Comparison of ENCODE assay signal across 8 mouse cellular contexts in genomic region chr11:115490441-115491355, GRCm38 (mm10). TPM values are rescaled to one million over a fixed set of nuclear protein-coding genes. Genes with fewer than 3 reads are reported as not detected.
DNase-seq lines count a peak whose midpoint lies in the region; ATAC-seq and TF ChIP-seq lines count a peak whose summit lies in the region.

No protein-coding gene starts in this region.

- no peak for DNase-seq in heart, postnatal 14 days
- DNase-seq in limb, embryonic 14.5 days (ENCODE audit: low spot score): no peak
- no peak for DNase-seq in embryo, embryonic 10 days (ENCODE audit: low spot score)
- no peak for DNase-seq in layer of hippocampus, postnatal 36 days
- DNase-seq in left cerebral cortex, adult 9 months (ENCODE audit: low spot score in 2 of 2): no peak

- H3K4me2 ChIP-seq in heart, embryonic 12.5 days: peak overlapping the region; percentile 89
- H3K4me2 ChIP-seq in limb, embryonic 14.5 days (replicated peaks; ENCODE audit: low read depth, low read length, severe bottlenecking): peak overlapping the region; percentile 58

- 21% methylated on average over 25 of the region's 25 CpGs for WGBS in heart, embryonic 12.5 days
- 26% methylated on average over 25 of the region's 25 CpGs for WGBS in limb, embryonic 14.5 days

- peak overlapping the region; percentile 70 for H3K4me3 ChIP-seq in heart, embryonic 12.5 days
- peak overlapping the region; percentile 76 for H3K4me3 ChIP-seq in ES-Bruce4 (ENCODE audit: low read depth, low read length)
- H3K4me3 ChIP-seq in erythroblast, embryonic 14.5 days (replicated peaks): peak overlapping the region; percentile 87
- H3K4me3 ChIP-seq in limb, embryonic 14.5 days (replicated peaks; ENCODE audit: low read length): peak overlapping the region; percentile 68

- no peak for TF ChIP-seq EP300 in ES-Bruce4 (IDR thresholded peaks at IDR 0.05; ENCODE audit: insufficient read depth, low read depth, low read length)

- TF ChIP-seq CTCF in ES-Bruce4 (IDR thresholded peaks at IDR 0.05; ENCODE audit: low read depth, low read length): no peak

- H3K27me3 ChIP-seq in heart, embryonic 12.5 days (replicated peaks): no peaks in the 10 kb centered on the region
- no peaks in the 10 kb centered on the region for H3K27me3 ChIP-seq in ES-Bruce4 (ENCODE audit: control insufficient read depth, insufficient read depth, low read length, poor library complexity, severe bottlenecking)
- H3K27me3 ChIP-seq in erythroblast, embryonic 14.5 days (ENCODE audit: control insufficient read depth): no peaks in the 10 kb centered on the region
- no peaks in the 10 kb centered on the region for H3K27me3 ChIP-seq in limb, embryonic 14.5 days (ENCODE audit: control insufficient read depth, insufficient read depth, low read length)

- no peak for TF ChIP-seq POLR2A in ES-Bruce4 (IDR thresholded peaks at IDR 0.05; ENCODE audit: insufficient read depth, low read length)
- no peak for TF ChIP-seq POLR2A in limb, embryonic 14.5 days (IDR thresholded peaks at IDR 0.05; ENCODE audit: borderline replicate concordance, extremely low read depth, insufficient read depth, insufficient read length)

- H3K4me1 ChIP-seq in heart, embryonic 12.5 days (replicated peaks): peaks cover 11% of the 10 kb centered on the region
- H3K4me1 ChIP-seq in ES-Bruce4 (ENCODE audit: control insufficient read depth, insufficient read depth, low read length): no peaks in the 10 kb centered on the region
- peaks cover 39% of the 10 kb centered on the region for H3K4me1 ChIP-seq in erythroblast, embryonic 14.5 days (ENCODE audit: control insufficient read depth)
- 0 out of 2 replicates have a peak, but pooled peaks cover 5% of the 10 kb centered on the region for H3K4me1 ChIP-seq in limb, embryonic 14.5 days (ENCODE audit: control insufficient read depth, insufficient read depth, low read length)

- peak overlapping the region; percentile 73 for H3K9ac ChIP-seq in heart, embryonic 12.5 days
- peak overlapping the region; percentile 73 for H3K9ac ChIP-seq in ES-Bruce4 (ENCODE audit: low read depth, poor library complexity, severe bottlenecking)
- peak overlapping the region; percentile 66 for H3K9ac ChIP-seq in limb, embryonic 14.5 days (ENCODE audit: low read depth, low read length, severe bottlenecking)

- no peaks in the 10 kb centered on the region for H3K9me3 ChIP-seq in heart, embryonic 12.5 days (replicated peaks)
- H3K9me3 ChIP-seq in ES-Bruce4 (replicated peaks; ENCODE audit: control insufficient read depth, insufficient read depth, low read length, poor library complexity, severe bottlenecking): no peaks in the 10 kb centered on the region
- no peaks in the 10 kb centered on the region for H3K9me3 ChIP-seq in erythroblast, embryonic 14.5 days (ENCODE audit: control insufficient read depth, low read length)
- H3K9me3 ChIP-seq in limb, embryonic 14.5 days (ENCODE audit: control insufficient read depth, low read length): no peaks in the 10 kb centered on the region

- H3K36me3 ChIP-seq in heart, embryonic 12.5 days: peaks cover 19% of the 10 kb centered on the region
- no peaks in the 10 kb centered on the region for H3K36me3 ChIP-seq in ES-Bruce4 (ENCODE audit: control insufficient read depth, insufficient read depth, low read length, poor library complexity, severe bottlenecking)
- H3K36me3 ChIP-seq in erythroblast, embryonic 14.5 days (ENCODE audit: control insufficient read depth): peaks cover 26% of the 10 kb centered on the region
- H3K36me3 ChIP-seq in limb, embryonic 14.5 days (ENCODE audit: control insufficient read depth, insufficient read depth, low read length): peaks cover 16% of the 10 kb centered on the region; the same call in 1 of the 2 replicates

- no peak overlapping the region; the same call in 1 of the 2 replicates for H3K27ac ChIP-seq in heart, embryonic 12.5 days (ENCODE audit: poor library complexity, severe bottlenecking)
- no peak overlapping the region for H3K27ac ChIP-seq in ES-Bruce4 (ENCODE audit: insufficient read depth, low read length)
- H3K27ac ChIP-seq in limb, embryonic 14.5 days (replicated peaks; ENCODE audit: low read depth, low read length): peak overlapping the region; percentile 88

- intact Hi-C loops in heart, postnatal 14 days (cut with DNase I): loop anchor here (5.0 kb wide), 1 partner anchor 332 kb away; the partner anchor contains the start of gene Llgl2

- ATAC-seq in heart, embryonic 12.5 days (ENCODE audit: insufficient number of reproducible peaks, low FRiP score): no peak; the same call in 1 of the 2 replicates
- ATAC-seq in limb, embryonic 14.5 days (ENCODE audit: low FRiP score, low read depth): peak; percentile 42

RNA-seq across cellular contexts. Expression of gene Nt5c, which starts 1.0 kb away (rescaled TPM):
- polyA plus RNA-seq in heart, embryonic 12.5 days (2016; fragmentation: Nextera tagmentation; extraction: Ambion mirVana): 56.2 and 58.2 TPM in 2 replicates
- total RNA-seq in heart, postnatal 14 days (2021): 10 to 100 TPM; 15.2 to 17.3 TPM
- polyA plus RNA-seq in ES-Bruce4 (2011; ENCODE audit: insufficient read depth, insufficient read length, low read depth, missing spikeins): 42.7 and 43.2 TPM in 2 replicates
- polyA plus RNA-seq in erythroblast, embryonic 14.5 days (2012): 4.8 and 6.4 TPM in 2 replicates
- 51.8 and 55.4 TPM in 2 replicates for polyA plus RNA-seq in limb, embryonic 14.5 days (2012; rRNA removed)
- polyA plus RNA-seq in limb, embryonic 14.5 days (2014; fragmentation: Nextera tagmentation; extraction: Ambion mirVana): 70.6 and 76.6 TPM in 2 replicates
- total RNA-seq in layer of hippocampus, postnatal 36 days (2021): 10 to 100 TPM; 62.5 to 67.8 TPM

RNA-seq across cellular contexts. Expression of gene Armc7, which starts 15.2 kb away (rescaled TPM):
- polyA plus RNA-seq in heart, embryonic 12.5 days (2016; fragmentation: Nextera tagmentation; extraction: Ambion mirVana): 5.8 and 6.4 TPM in 2 replicates
- 1 to 10 TPM; 1.3 to 1.7 TPM for total RNA-seq in heart, postnatal 14 days (2021)
- polyA plus RNA-seq in ES-Bruce4 (2011; ENCODE audit: insufficient read depth, insufficient read length, low read depth, missing spikeins): 3.0 and 3.6 TPM in 2 replicates
- 0.73 and 0.87 TPM in 2 replicates for polyA plus RNA-seq in erythroblast, embryonic 14.5 days (2012)
- polyA plus RNA-seq in limb, embryonic 14.5 days (2012; rRNA removed): 7.5 and 9.7 TPM in 2 replicates
- polyA plus RNA-seq in limb, embryonic 14.5 days (2014; fragmentation: Nextera tagmentation; extraction: Ambion mirVana): 8.4 and 8.5 TPM in 2 replicates
- total RNA-seq in layer of hippocampus, postnatal 36 days (2021): 10 to 100 TPM; 10.9 to 11.2 TPM

RNA-seq across cellular contexts. Expression of gene Jpt1, which starts 23.5 kb away (rescaled TPM):
- 413 and 440 TPM in 2 replicates for polyA plus RNA-seq in heart, embryonic 12.5 days (2016; fragmentation: Nextera tagmentation; extraction: Ambion mirVana)
- total RNA-seq in heart, postnatal 14 days (2021): 100 to 1,000 TPM; 159 to 196 TPM
- 163 and 173 TPM in 2 replicates for polyA plus RNA-seq in ES-Bruce4 (2011; ENCODE audit: insufficient read depth, insufficient read length, low read depth, missing spikeins)
- 82.3 and 86.6 TPM in 2 replicates for polyA plus RNA-seq in erythroblast, embryonic 14.5 days (2012)
- 411 and 458 TPM in 2 replicates for polyA plus RNA-seq in limb, embryonic 14.5 days (2012; rRNA removed)
- 541 and 547 TPM in 2 replicates for polyA plus RNA-seq in limb, embryonic 14.5 days (2014; fragmentation: Nextera tagmentation; extraction: Ambion mirVana)
- 100 to 1,000 TPM; 138 to 161 TPM for total RNA-seq in layer of hippocampus, postnatal 36 days (2021)

RNA-seq across cellular contexts. Expression of gene Slc16a5, which starts 28.4 kb away (rescaled TPM):
- polyA plus RNA-seq in heart, embryonic 12.5 days (2016; fragmentation: Nextera tagmentation; extraction: Ambion mirVana): 0.17 TPM in 1 of 2 replicates, not detected in the other
- total RNA-seq in heart, postnatal 14 days (2021): 1 to 10 TPM in 1 of 2 experiments, not detected in 1; 5.1 TPM
- not detected in 2 replicates for polyA plus RNA-seq in ES-Bruce4 (2011; ENCODE audit: insufficient read depth, insufficient read length, low read depth, missing spikeins)
- polyA plus RNA-seq in erythroblast, embryonic 14.5 days (2012): 0.02 TPM in 1 of 2 replicates, not detected in the other
- polyA plus RNA-seq in limb, embryonic 14.5 days (2012; rRNA removed): 0.04 and 0.08 TPM in 2 replicates
- polyA plus RNA-seq in limb, embryonic 14.5 days (2014; fragmentation: Nextera tagmentation; extraction: Ambion mirVana): not detected in 2 replicates
- total RNA-seq in layer of hippocampus, postnatal 36 days (2021): not detected

RNA-seq across cellular contexts. Expression of gene Sumo2, which starts 45.4 kb away (rescaled TPM):
- 673 and 675 TPM in 2 replicates for polyA plus RNA-seq in heart, embryonic 12.5 days (2016; fragmentation: Nextera tagmentation; extraction: Ambion mirVana)
- total RNA-seq in heart, postnatal 14 days (2021): 100 to 1,000 TPM; 165 to 189 TPM
- polyA plus RNA-seq in ES-Bruce4 (2011; ENCODE audit: insufficient read depth, insufficient read length, low read depth, missing spikeins): 1,012 and 1,017 TPM in 2 replicates
- polyA plus RNA-seq in erythroblast, embryonic 14.5 days (2012): 31.3 and 32.9 TPM in 2 replicates
- 543 and 563 TPM in 2 replicates for polyA plus RNA-seq in limb, embryonic 14.5 days (2012; rRNA removed)
- polyA plus RNA-seq in limb, embryonic 14.5 days (2014; fragmentation: Nextera tagmentation; extraction: Ambion mirVana): 942 and 968 TPM in 2 replicates
- total RNA-seq in layer of hippocampus, postnatal 36 days (2021): 100 to 1,000 TPM; 324 to 344 TPM
